Mouse (Mus musculus) CH12.LX (cell line): Measurements from ENCODE around the gene Tctn1. TPM values are rescaled to one million over a fixed set of nuclear protein-coding genes. Genes with fewer than 3 reads are reported as not detected.
A peak's percentile ranks its signal among the peaks of the same experiment; 100 is the strongest.

Experiments
- DNase-seq: peaks from one replicate; pipeline ENCODE4 v3.0.0-alpha.2; 2013; ENCODE audit errors: extremely low read depth
- H3K27ac ChIP-seq: 2 replicates; pipeline ENCODE4 v1.5.1; 2012; ENCODE audit warnings: low read depth, mild to moderate bottlenecking, control low read depth, moderate library complexity; ENCODE audit not compliant: insufficient read depth
- H3K27me3 ChIP-seq: replicated peaks from 2 replicates; pipeline ENCODE3; 2012; ENCODE audit warnings: inconsistent platforms
- H3K36me3 ChIP-seq, 2 experiments: replicated peaks in 1 of 2; 2 replicates each; pipeline versions ENCODE3 to v1.6.1; 2012; ENCODE audit warnings: inconsistent platforms in 1 of 2, low read length in 1 of 2, mild to moderate bottlenecking in 1 of 2, mixed read lengths in 1 of 2, moderate library complexity in 1 of 2; ENCODE audit not compliant: control insufficient read depth in 1 of 2, insufficient read depth in 1 of 2
- H3K4me1 ChIP-seq, 2 experiments: 2 replicates each; pipeline ENCODE4 v1.6.1; 2012; ENCODE audit warnings: inconsistent platforms in 1 of 2, moderate library complexity in 1 of 2; ENCODE audit not compliant: insufficient read depth in 2 of 2, control insufficient read depth in 1 of 2
- H3K4me2 ChIP-seq: 2 replicates; pipeline ENCODE4 v1.6.1; 2012; ENCODE audit warnings: low read depth, mild to moderate bottlenecking, control low read depth; ENCODE audit not compliant: poor library complexity, insufficient read depth, severe bottlenecking
- H3K4me3 ChIP-seq, 3 experiments: fragments of 150-350 bp in 1 of 3; sonication (generic) in 1 of 3; replicated peaks in 1 of 3; 2 replicates each; pipeline versions ENCODE3 to v1.5.1; 2011 to 2012; ENCODE audit warnings: low read depth in 2 of 3, low read length in 2 of 3, mild to moderate bottlenecking in 2 of 3, moderate library complexity in 2 of 3, control low read depth in 1 of 3, improper control_type of control experiment in 1 of 3, inconsistent platforms in 1 of 3, mixed read lengths in 1 of 3; ENCODE audit not compliant: poor library complexity in 1 of 3
- H3K79me2 ChIP-seq: replicated peaks from 2 replicates; pipeline ENCODE4 v1.6.1; 2012; ENCODE audit warnings: mild to moderate bottlenecking, moderate library complexity; ENCODE audit not compliant: control insufficient read depth, poor library complexity, insufficient read depth, severe bottlenecking; ENCODE audit errors: extremely low read depth
- H3K9ac ChIP-seq: 2 replicates; pipeline ENCODE4 v1.6.1; 2012; ENCODE audit warnings: low read depth, mild to moderate bottlenecking, control low read depth, moderate library complexity; ENCODE audit not compliant: insufficient read depth
- H3K9me3 ChIP-seq: replicated peaks from 2 replicates; pipeline ENCODE3; 2012; ENCODE audit warnings: low read length, inconsistent platforms, mixed read lengths
- BHLHE40 ChIP-seq: IDR thresholded peaks from 2 replicates; pipeline ENCODE4 v1.6.1; 2011; ENCODE audit warnings: mild to moderate bottlenecking, low read depth, low read length, improper control_type of control experiment
- CHD1 ChIP-seq: IDR thresholded peaks from 2 replicates; pipeline ENCODE4 v1.6.1; 2012; ENCODE audit warnings: low read depth, low read length, improper control_type of control experiment, inconsistent platforms
- GABPA ChIP-seq: IDR thresholded peaks from 2 replicates; pipeline ENCODE4 v1.6.1; 2012; ENCODE audit warnings: low read depth, low read length, improper control_type of control experiment, inconsistent platforms; ENCODE audit not compliant: insufficient replicate concordance
- HCFC1 ChIP-seq: IDR thresholded peaks from 2 replicates; pipeline ENCODE4 v1.6.1; 2012; ENCODE audit warnings: low read depth, mild to moderate bottlenecking, inconsistent platforms, low read length, improper control_type of control experiment
- IRF4 ChIP-seq: IDR thresholded peaks from 2 replicates; pipeline ENCODE4 v1.6.1; 2014; ENCODE audit warnings: low read depth, mild to moderate bottlenecking, inconsistent platforms, low read length, improper control_type of control experiment
- MAX ChIP-seq: IDR thresholded peaks from 2 replicates; pipeline ENCODE4 v1.6.1; 2011; ENCODE audit warnings: low read length, improper control_type of control experiment
- MAZ ChIP-seq: IDR thresholded peaks from 2 replicates; pipeline ENCODE4 v1.6.1; 2012; ENCODE audit warnings: low read depth, mild to moderate bottlenecking, inconsistent platforms, low read length, improper control_type of control experiment, moderate library complexity
- MXI1 ChIP-seq: IDR thresholded peaks from 2 replicates; pipeline ENCODE4 v1.6.1; 2011; ENCODE audit warnings: mild to moderate bottlenecking, low read depth, low read length, improper control_type of control experiment
- NELFE ChIP-seq: IDR thresholded peaks from 2 replicates; pipeline ENCODE4 v1.6.1; 2011; ENCODE audit warnings: low read depth, low read length, improper control_type of control experiment
- NRF1 ChIP-seq: IDR thresholded peaks from 2 replicates; pipeline ENCODE4 v1.6.1; 2014; ENCODE audit warnings: low read depth, mild to moderate bottlenecking, inconsistent platforms, low read length, improper control_type of control experiment, moderate library complexity
- POLR2A ChIP-seq: IDR thresholded peaks from 2 replicates; pipeline ENCODE4 v1.6.1; 2011; ENCODE audit warnings: low read depth, mild to moderate bottlenecking, improper control_type of control experiment, low read length
- SMC3 ChIP-seq: IDR thresholded peaks from 2 replicates; pipeline ENCODE4 v1.6.1; 2011; ENCODE audit warnings: low read depth, low read length, improper control_type of control experiment
- TBP ChIP-seq: conservative IDR thresholded peaks from 2 replicates; pipeline ENCODE4 v1.6.1; 2011; ENCODE audit warnings: low read depth, low read length, improper control_type of control experiment
- TCF12 ChIP-seq: IDR thresholded peaks from 2 replicates; pipeline ENCODE4 v1.6.1; 2014; ENCODE audit warnings: low read depth, mild to moderate bottlenecking, inconsistent platforms, low read length, improper control_type of control experiment
- USF1 ChIP-seq: IDR thresholded peaks from 2 replicates; pipeline ENCODE4 v1.6.1; 2014; ENCODE audit warnings: low read depth, mild to moderate bottlenecking, inconsistent platforms, low read length, improper control_type of control experiment
- ZNF384 ChIP-seq: IDR thresholded peaks from 2 replicates; pipeline ENCODE4 v1.6.1; 2012; ENCODE audit warnings: low read depth, low read length, improper control_type of control experiment, inconsistent platforms
- dilution Hi-C: fragments of 300-500 bp; cut with MboI; formaldehyde crosslinking; loops from 2 replicates; pipeline ENCODE4 v1.14.3; 2020; ENCODE audit warnings: low sequenced_read_pairs; ENCODE audit not compliant: extremely low pct_unique_long_range_greater_than_20kb, extremely low pct_ligation_motif_present
- in situ Hi-C: fragments of 300-500 bp; cut with MboI; formaldehyde crosslinking; loops from 3 replicates; pipeline ENCODE4 v1.14.3; 2019; ENCODE audit warnings: low sequenced_read_pairs, low pct_ligation_motif_present, low pct_unique_long_range_greater_than_20kb, mixed read lengths
- polyA plus RNA-seq: library from polyadenylated mRNA; unstranded; fragments of >175 nt; gene quantifications from 2 replicates; pipeline ENCODE4 v1.2.1, GENCODE M21; 2012; ENCODE audit warnings: low read depth; ENCODE audit not compliant: insufficient read length
- total RNA-seq, 2 experiments: library from RNA; depleted of rRNA; stranded (reverse); fragments of 300-350 nt in 1 of 2; fragments of >200 nt in 1 of 2; gene quantifications; 2 replicates each; pipeline ENCODE4 v1.2.3; 2012 to 2014

Tctn1 gene
- total and polyA plus RNA-seq, 3 experiments: 2.9 to 8.8 (median 3.7) TPM

GRCm38 (mm10) chr5:122280827-122281462 is 16.7 kb upstream of the Tctn1 start:
- Histone ChIP-seq H3K27ac (no peak overlapping the region), H3K4me1 (peaks cover 0 to 14% of the 10 kb centered on the region in 2 experiments; a peak in 2 of 4 replicates), H3K9ac (no peak overlapping the region), H3K27me3 (no peaks in the 10 kb centered on the region), H3K79me2 (peaks cover 17% of the 10 kb centered on the region), H3K4me3 (no peak overlapping the region), H3K4me2 (no peak overlapping the region), H3K9me3 (no peaks in the 10 kb centered on the region), H3K36me3 (no peaks in the 10 kb centered on the region)
- DNase-seq: no peak
- in situ Hi-C loops: no loop called here
- dilution Hi-C loops: no loop called here
- TF ChIP-seq TCF12 (no peak), MAX (no peak), TBP (no peak), BHLHE40 (0 out of 2 replicates have a peak, but pooled peaks have one; percentile 38), IRF4 (no peak), CHD1 (no peak), NRF1 (no peak), ZNF384 (no peak), USF1 (0 out of 2 replicates have a peak, but pooled peaks have one; percentile 12)

GRCm38 (mm10) chr5:122280422-122280826 is 16.2 kb upstream of the Tctn1 start:
- Histone ChIP-seq H3K4me2 (no peak overlapping the region), H3K9ac (no peak overlapping the region), H3K79me2 (peaks cover 12% of the 10 kb centered on the region), H3K9me3 (no peaks in the 10 kb centered on the region), H3K36me3 (no peaks in the 10 kb centered on the region), H3K4me3 (no peak overlapping the region), H3K4me1 (peaks cover under 1 to 15% of the 10 kb centered on the region in 2 experiments), H3K27me3 (no peaks in the 10 kb centered on the region), H3K27ac (no peak overlapping the region)
- dilution Hi-C loops (no loop called here), in situ Hi-C loops (no loop called here)
- no peak for TF ChIP-seq MAZ
- no peak for TF ChIP-seq POLR2A
- TF ChIP-seq SMC3: no peak
- TF ChIP-seq GABPA: no peak
- no peak for TF ChIP-seq BHLHE40
- no peak for TF ChIP-seq HCFC1
- no peak for TF ChIP-seq NELFE
- TF ChIP-seq MXI1: no peak
- DNase-seq: no peak
